Comparison of ENCODE assay signal across 26 mouse cellular contexts in the genomic region with DNA sequence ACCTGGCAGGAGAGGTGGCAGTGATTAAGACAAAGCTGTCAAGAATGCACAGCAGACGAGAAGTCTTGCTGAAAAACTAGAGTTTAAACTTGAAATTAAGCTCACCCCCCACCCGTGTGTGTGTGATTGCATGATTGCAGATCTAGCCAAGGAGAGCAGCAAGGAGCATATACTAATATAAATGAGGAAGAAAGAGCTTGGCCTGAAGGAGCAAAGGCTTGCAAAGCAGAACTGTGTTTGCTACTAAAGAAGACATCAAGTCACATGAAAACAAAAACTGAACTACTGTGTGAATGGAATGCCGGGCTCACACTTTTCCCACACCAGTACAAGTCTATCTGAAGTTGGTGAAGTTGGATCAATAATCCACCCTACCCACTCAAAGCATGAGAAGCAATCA.
"Had no signal": no experiment of that assay in that cellular context is flagged by ENCODE, and none has a peak within 500 bp of the region (broad histone marks: within the 10 kb centered on the region; RNA-seq: fewer than 3 reads in every experiment).

No protein-coding gene starts in this region.

- H3K4me2 ChIP-seq: heart, embryonic 11.5 days; heart, embryonic 13.5 days; heart, embryonic 15.5 days; hindbrain, embryonic 12.5 days; hindbrain, embryonic 14.5 days; intestine, embryonic 15.5 days; kidney, embryonic 15.5 days; limb, embryonic 13.5 days; limb, embryonic 15.5 days; liver, embryonic 12.5 days had no signal

- ATAC-seq: hindbrain, embryonic 16.5 days; inflammation-experienced regulatory T-cells, adult 6 months; intestine, embryonic 15.5 days; liver, embryonic 12.5 days had no signal

- H3K9ac ChIP-seq: heart, embryonic 13.5 days; heart, embryonic 15.5 days; hindbrain, embryonic 12.5 days; hindbrain, embryonic 14.5 days; intestine, embryonic 15.5 days; kidney, embryonic 15.5 days; limb, embryonic 13.5 days; limb, embryonic 15.5 days; liver, embryonic 12.5 days had no signal

- H3K36me3 ChIP-seq: heart, embryonic 13.5 days; heart, embryonic 15.5 days; hindbrain, embryonic 10.5 days; hindbrain, embryonic 12.5 days; intestine, embryonic 15.5 days; kidney, embryonic 15.5 days; limb, embryonic 13.5 days; limb, embryonic 15.5 days; liver, embryonic 12.5 days had no signal

- H3K27me3 ChIP-seq: heart, embryonic 13.5 days; heart, embryonic 15.5 days; hindbrain, embryonic 12.5 days; intestine, embryonic 15.5 days; kidney, embryonic 15.5 days; limb, embryonic 13.5 days; limb, embryonic 15.5 days; liver, embryonic 12.5 days had no signal

- H3K4me3 ChIP-seq: heart, adult 2 months; heart, embryonic 13.5 days; heart, embryonic 15.5 days; hindbrain, embryonic 10.5 days; hindbrain, embryonic 12.5 days; intestine, embryonic 15.5 days; kidney, embryonic 15.5 days; limb, embryonic 13.5 days; limb, embryonic 15.5 days; liver, embryonic 12.5 days had no signal

- DNase-seq: gastrocnemius, postnatal 14 days; gastrocnemius, postnatal 36 days; heart, adult 2 months; heart, postnatal 4 days; kidney, adult 11 months; kidney, adult 2 months; kidney, adult 9 months; kidney, postnatal 14 days; kidney, postnatal 36 days; layer of hippocampus, adult 9-11 months; layer of hippocampus, postnatal 36 days; left cerebral cortex, postnatal 4 days had no signal

- H3K27ac ChIP-seq: heart, adult 2 months; heart, embryonic 13.5 days; heart, embryonic 15.5 days; hindbrain, embryonic 10.5 days; hindbrain, embryonic 12.5 days; hindbrain, embryonic 14.5 days; intestine, embryonic 15.5 days; kidney, embryonic 15.5 days; kidney, postnatal 0 days; limb, embryonic 13.5 days; limb, embryonic 15.5 days; liver, embryonic 12.5 days had no signal

- H3K9me3 ChIP-seq: heart, embryonic 13.5 days; heart, embryonic 15.5 days; hindbrain, embryonic 10.5 days; hindbrain, embryonic 12.5 days; intestine, embryonic 15.5 days; kidney, embryonic 15.5 days; limb, embryonic 13.5 days; limb, embryonic 15.5 days; liver, embryonic 12.5 days had no signal

- H3K4me1 ChIP-seq: heart, embryonic 13.5 days; heart, embryonic 15.5 days; hindbrain, embryonic 10.5 days; hindbrain, embryonic 12.5 days; intestine, embryonic 15.5 days; kidney, embryonic 15.5 days; limb, embryonic 13.5 days; limb, embryonic 15.5 days; liver, embryonic 12.5 days had no signal
